Mouse (Mus musculus) lung, postnatal 10 days (tissue): ENCODE results near the gene Rgp1.
"Not testable (repeated sequence)": the region's sequence is repeated elsewhere in the genome, so short reads cannot be mapped to it uniquely, and the experiment has no call there.

Experiments used
- DNase-seq: peaks from one replicate; pipeline ENCODE4 v3.0.0; 2021

Gene Rgp1

GRCm38 (mm10) chr4:43562769-43563600 is 15.5 kb upstream of the Rgp1 start:
- DNase-seq = no peak

- no peak for DNase-seq
Measured at GRCm38 (mm10) chr4:43563601-43563875, 15.0 kb upstream of the Rgp1 start.

- DNase-seq = peak; percentile 32
Measured at GRCm38 (mm10) chr4:43564231-43564630, 14.3 kb upstream of the Rgp1 start.

GRCm38 (mm10) chr4:43567140-43567539 is 11.4 kb upstream of the Rgp1 start:
- DNase-seq = no peak

GRCm38 (mm10) chr4:43571395-43572045 is 7.0 kb upstream of the Rgp1 start:
- DNase-seq = no peak

GRCm38 (mm10) chr4:43573561-43573960 is 5.0 kb upstream of the Rgp1 start:
- no peak for DNase-seq

- no peak for DNase-seq
Measured at GRCm38 (mm10) chr4:43575356-43575755, 3.2 kb upstream of the Rgp1 start.

GRCm38 (mm10) chr4:43577237-43577881 is 1.2 kb upstream of the Rgp1 start:
- no peak for DNase-seq

- DNase-seq = no peak
Measured at GRCm38 (mm10) chr4:43579256-43579655, 741 bp downstream of the Rgp1 start.

GRCm38 (mm10) chr4:43579731-43580130 is 1.2 kb downstream of the Rgp1 start:
- no peak for DNase-seq

- DNase-seq = no peak
Measured at GRCm38 (mm10) chr4:43580721-43581120, 2.2 kb downstream of the Rgp1 start.

GRCm38 (mm10) chr4:43581381-43581780 is 2.9 kb downstream of the Rgp1 start:
- DNase-seq = no peak

GRCm38 (mm10) chr4:43582241-43582640 is 3.7 kb downstream of the Rgp1 start:
- no peak for DNase-seq

- no peak for DNase-seq
Measured at GRCm38 (mm10) chr4:43583421-43583820, 4.9 kb downstream of the Rgp1 start.

- peak; percentile 49 for DNase-seq
Measured at GRCm38 (mm10) chr4:43584444-43585416, 6.2 kb downstream of the Rgp1 start, which contains the start of gene Msmp. Gene Msmp (minus strand): TSS chr4:43584494.

- no peak for DNase-seq
Measured at GRCm38 (mm10) chr4:43585682-43586081, 7.2 kb downstream of the Rgp1 start.

GRCm38 (mm10) chr4:43586411-43586810 is 7.9 kb downstream of the Rgp1 start:
- no peak for DNase-seq

GRCm38 (mm10) chr4:43587681-43588080 is 9.2 kb downstream of the Rgp1 start:
- no peak for DNase-seq

- DNase-seq = no peak
Measured at GRCm38 (mm10) chr4:43591543-43591942, 13.0 kb downstream of the Rgp1 start.

GRCm38 (mm10) chr4:43591961-43592360 is 13.4 kb downstream of the Rgp1 start:
- no peak for DNase-seq

GRCm38 (mm10) chr4:43593453-43593852 is 14.9 kb downstream of the Rgp1 start:
- DNase-seq = no peak

GRCm38 (mm10) chr4:43596597-43596996 is 18.1 kb downstream of the Rgp1 start:
- not testable (repeated sequence) for DNase-seq

GRCm38 (mm10) chr4:43598200-43598599 is 19.7 kb downstream of the Rgp1 start:
- no peak for DNase-seq
